Mouse (Mus musculus): Measurements from ENCODE around the gene Ptprc.

Gene Ptprc

GRCm38 (mm10) chr1:138029649-138030048 is 145.9 kb downstream of the Ptprc start:
- DNase-seq = no peak

GRCm38 (mm10) chr1:138025298-138025697 is 150.2 kb downstream of the Ptprc start:
- no peak for DNase-seq

DNA sequence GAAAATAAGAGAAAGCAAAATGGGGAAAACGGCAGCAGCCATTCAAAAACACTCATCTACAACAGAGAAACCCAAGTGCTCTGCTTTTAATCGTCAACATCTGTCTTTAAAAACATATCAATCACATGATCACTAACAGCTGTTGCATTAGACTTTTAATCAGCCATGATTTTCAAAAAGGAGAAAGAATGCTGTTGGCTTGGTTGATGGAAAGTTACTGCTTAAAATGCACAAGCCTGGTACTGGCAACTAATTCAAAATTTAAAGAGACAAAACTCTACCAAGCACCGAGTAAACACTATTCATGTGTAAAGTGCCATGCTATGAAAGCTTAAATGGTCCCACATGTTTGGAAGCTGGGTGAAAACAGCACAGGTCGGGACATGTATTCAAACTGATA is 151.9 kb downstream of the Ptprc start:
- no peak for DNase-seq

DNA sequence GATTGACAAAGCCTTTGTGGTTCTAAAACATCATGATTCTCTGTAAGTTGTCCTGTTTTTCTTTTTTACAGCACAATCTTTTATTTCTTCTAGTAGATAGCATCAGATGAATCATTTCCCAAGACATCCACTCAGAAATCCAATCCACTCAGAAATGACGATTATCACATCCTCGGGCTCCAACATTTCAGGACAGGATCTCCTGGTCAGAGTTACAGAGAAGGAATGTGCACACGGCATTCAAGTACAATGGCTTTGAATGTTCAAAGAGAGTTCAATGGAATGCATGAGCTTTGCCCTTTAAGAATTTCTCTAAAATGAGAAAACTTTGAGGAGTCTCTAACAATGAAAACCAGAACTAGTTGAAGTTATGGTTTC is 152.6 kb downstream of the Ptprc start:
- no peak for DNase-seq

- no peak for DNase-seq
These were observed 153.3 kb downstream of the Ptprc start for GRCm38 (mm10) chr1:138021962-138022917.

Measured in cerebellum, adult 8-10 months (tissue).